Mouse (Mus musculus) ES-Bruce4 (cell line): ENCODE measurements around the gene Tex11.

Source experiments
- CTCF ChIP-seq: IDR thresholded peaks from one replicate; pipeline ENCODE4 v1.8.1; 2011; ENCODE audit warnings: low read depth, low read length
- EP300 ChIP-seq: IDR thresholded peaks from 2 replicates; pipeline ENCODE4 v1.6.1; 2011; ENCODE audit warnings: low read depth, low read length; ENCODE audit not compliant: insufficient read depth

DNA sequence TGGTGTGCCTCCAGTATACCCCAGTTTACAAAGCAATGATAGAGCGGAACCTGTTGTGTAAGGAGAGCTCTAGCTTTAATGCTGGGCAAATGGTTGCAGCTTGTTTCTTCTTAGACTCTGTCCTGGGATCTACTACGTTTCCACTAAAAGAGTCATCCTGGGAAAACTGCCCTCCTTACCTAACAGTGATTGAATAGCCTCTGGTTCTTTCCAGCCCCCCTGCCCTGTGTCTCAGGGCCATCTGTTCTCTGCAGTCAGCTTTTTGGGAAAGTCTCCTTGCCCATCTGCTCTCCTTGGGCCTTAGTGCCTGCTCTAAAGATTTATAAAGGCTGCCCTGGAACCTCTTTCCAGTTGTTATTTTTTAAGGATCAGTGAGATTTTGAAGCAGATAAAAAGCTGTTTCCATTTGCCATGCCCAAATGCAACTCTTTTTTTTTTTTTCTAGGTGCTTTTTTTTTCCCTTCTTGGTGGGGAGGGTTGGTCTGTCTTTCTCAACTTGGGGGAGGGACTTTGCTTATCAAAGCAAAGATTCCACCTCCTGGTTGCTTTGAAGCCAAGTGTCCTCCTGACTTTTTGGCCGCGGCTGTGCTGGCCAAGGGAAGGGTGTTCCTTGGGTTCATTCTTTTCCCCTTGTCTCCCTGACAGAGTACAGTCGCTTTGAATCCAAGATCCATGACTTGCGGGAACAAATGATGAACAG is 263.3 kb downstream of the Tex11 start:
- TF ChIP-seq EP300 = no peak
- no peak for TF ChIP-seq CTCF
